Mouse (Mus musculus) lung, adult 2 months (tissue): ENCODE measurements at regions not wholly inside any gene's neighbourhood (a gene's known extent, or its start where the extent isn't known, plus 50 kb on each side); places are given as distances from the start of the nearest gene placed in this dataset.

Source experiments
- CTCF ChIP-seq: fragments of 200-500 bp; IDR thresholded peaks from 2 replicates; pipeline ENCODE4 v1.5.1; 2011; ENCODE audit warnings: mild to moderate bottlenecking, low read length, control low read depth; ENCODE audit not compliant: insufficient read depth
- POLR2A ChIP-seq: fragments of 200-500 bp; IDR thresholded peaks from 2 replicates; pipeline ENCODE4 v1.6.1; 2011; ENCODE audit warnings: low read depth, mild to moderate bottlenecking, control low read depth, low read length, borderline replicate concordance; ENCODE audit errors: extremely low read depth

DNA sequence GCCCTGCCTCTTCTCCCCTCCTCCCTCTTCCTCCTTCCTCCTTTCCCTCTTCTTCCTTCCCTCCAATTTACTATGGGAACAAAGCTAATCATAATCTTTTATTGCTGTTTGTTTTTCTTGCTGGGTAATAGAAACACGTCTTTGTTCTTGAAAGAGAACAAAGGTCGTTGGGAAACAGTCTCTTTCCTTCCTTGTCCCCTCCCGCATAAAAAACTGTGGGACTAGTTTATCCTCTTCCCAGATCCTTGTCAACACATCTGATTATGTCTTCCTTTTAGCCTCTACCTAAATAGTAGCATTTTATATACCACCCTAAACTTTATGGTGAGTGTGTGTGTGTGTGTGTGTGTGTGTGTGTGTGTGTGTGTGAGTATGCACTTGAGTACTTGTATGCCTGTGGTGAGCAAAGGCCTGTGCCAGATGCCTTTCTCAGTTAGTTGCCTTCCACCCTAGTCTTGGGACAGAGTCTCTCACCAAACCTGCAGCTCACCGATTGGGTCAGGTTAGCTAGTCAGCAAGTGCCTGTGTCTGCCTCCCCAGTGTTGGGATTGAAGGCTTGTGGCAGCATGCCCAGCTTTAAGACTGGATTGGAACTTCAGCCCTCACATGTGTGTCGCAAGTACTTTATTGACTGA is 76.5 kb downstream of the Ddx3x start:
- TF ChIP-seq CTCF (no peak), POLR2A (no peak)
